Mouse (Mus musculus) gastrocnemius, postnatal 4 days (tissue): ENCODE measurements around the gene Dock1. TPM values are rescaled to one million over a fixed set of nuclear protein-coding genes. Genes with fewer than 3 reads are reported as not detected.

ENCODE experiments used
- DNase-seq, 2 experiments: peaks; one replicate each; pipeline ENCODE4 v3.0.0; 2021 to 2022; ENCODE audit warnings: low spot score in 2 of 2, mixed read lengths in 2 of 2
- total RNA-seq, 2 experiments: library from RNA; stranded (reverse); gene quantifications; 2 replicates each; pipeline ENCODE4 v1.2.3; 2021

The Dock1 gene
- total RNA-seq, 2 experiments from 2014 or later: 42.9 to 44.8 TPM

GRCm38 (mm10) chr7:135043931-135044765 lies 373.7 kb downstream of the Dock1 start:
- no peak for DNase-seq

- DNase-seq: no peak
Observed at GRCm38 (mm10) chr7:135049416-135049815, 379.0 kb downstream of the Dock1 start.

GRCm38 (mm10) chr7:135053186-135053715 lies 382.8 kb downstream of the Dock1 start:
- DNase-seq: no peak

GRCm38 (mm10) chr7:135054664-135055063 lies 384.2 kb downstream of the Dock1 start:
- DNase-seq: no peak

GRCm38 (mm10) chr7:135059071-135059470 lies 388.6 kb downstream of the Dock1 start:
- DNase-seq: no peak

GRCm38 (mm10) chr7:135059562-135059961 lies 389.1 kb downstream of the Dock1 start:
- no peak for DNase-seq

GRCm38 (mm10) chr7:135063886-135064285 lies 393.4 kb downstream of the Dock1 start:
- DNase-seq: no peak

GRCm38 (mm10) chr7:135065301-135065700 lies 394.8 kb downstream of the Dock1 start:
- DNase-seq: no peak

- DNase-seq: no peak
Observed at GRCm38 (mm10) chr7:135068887-135069286, 398.4 kb downstream of the Dock1 start.

- no peak for DNase-seq
Observed at GRCm38 (mm10) chr7:135076904-135077303, 406.4 kb downstream of the Dock1 start.

GRCm38 (mm10) chr7:135077340-135077739 lies 406.9 kb downstream of the Dock1 start:
- no peak for DNase-seq

GRCm38 (mm10) chr7:135077806-135078205 lies 407.4 kb downstream of the Dock1 start:
- DNase-seq: no peak

GRCm38 (mm10) chr7:135083421-135083820 lies 413.0 kb downstream of the Dock1 start:
- no peak for DNase-seq

GRCm38 (mm10) chr7:135084069-135084468 lies 413.6 kb downstream of the Dock1 start:
- no peak for DNase-seq

- no peak for DNase-seq
Observed at GRCm38 (mm10) chr7:135086556-135086955, 416.1 kb downstream of the Dock1 start.

GRCm38 (mm10) chr7:135089626-135090025 lies 419.2 kb downstream of the Dock1 start:
- no peak for DNase-seq

GRCm38 (mm10) chr7:135093851-135094250 lies 423.4 kb downstream of the Dock1 start:
- DNase-seq: no peak

- DNase-seq: no peak
Observed at GRCm38 (mm10) chr7:135101921-135102320, 431.5 kb downstream of the Dock1 start.

- DNase-seq: no peak
Observed at GRCm38 (mm10) chr7:135106536-135106935, 436.1 kb downstream of the Dock1 start.

- no peak for DNase-seq
Observed at GRCm38 (mm10) chr7:135110307-135110706, 439.9 kb downstream of the Dock1 start.

- no peak for DNase-seq
Observed at GRCm38 (mm10) chr7:135125296-135126065, 455.0 kb downstream of the Dock1 start.

- DNase-seq: no peak
Observed at GRCm38 (mm10) chr7:135132461-135132860, 462.0 kb downstream of the Dock1 start.
